Mouse (Mus musculus) cortical plate, adult 2 months (tissue): ENCODE measurements around the gene Scamp3. TPM values are rescaled to one million over a fixed set of nuclear protein-coding genes. Genes with fewer than 3 reads are reported as not detected.
"Not testable (repeated sequence)": the region's sequence is repeated elsewhere in the genome, so short reads cannot be mapped to it uniquely, and the experiment has no call there.

Experiments
- H3K27ac ChIP-seq: fragments of 200-500 bp; 2 replicates; pipeline ENCODE4 v1.5.1; 2012; ENCODE audit warnings: low read length, control low read depth, inconsistent platforms; ENCODE audit not compliant: insufficient read depth
- H3K4me1 ChIP-seq: fragments of 200-500 bp; 2 replicates; pipeline ENCODE4 v1.6.1; 2011; ENCODE audit warnings: low read length; ENCODE audit not compliant: control insufficient read depth, insufficient read depth
- H3K4me3 ChIP-seq: fragments of 200-500 bp; 2 replicates; pipeline ENCODE4 v1.5.1; 2011; ENCODE audit warnings: mild to moderate bottlenecking, low read length, control low read depth; ENCODE audit not compliant: insufficient read depth
- CTCF ChIP-seq: fragments of 200-500 bp; IDR thresholded peaks from 2 replicates; pipeline ENCODE4 v1.5.1; 2011; ENCODE audit warnings: mild to moderate bottlenecking, control low read depth, low read length; ENCODE audit not compliant: insufficient read depth; ENCODE audit errors: extremely low read depth
- POLR2A ChIP-seq: fragments of 200-500 bp; IDR thresholded peaks from 2 replicates; pipeline ENCODE4 v1.6.1; 2011; ENCODE audit warnings: mild to moderate bottlenecking, low read length, control low read depth; ENCODE audit not compliant: insufficient read depth; ENCODE audit errors: extremely low read depth
- polyA plus RNA-seq: library from polyadenylated mRNA; depleted of rRNA; stranded (reverse); fragments of >200 nt; gene quantifications from 2 replicates; pipeline ENCODE4 v1.2.3, GENCODE M21; 2012

Scamp3 gene
- polyA plus RNA-seq, 1 experiment, result 95.7 TPM

DNA sequence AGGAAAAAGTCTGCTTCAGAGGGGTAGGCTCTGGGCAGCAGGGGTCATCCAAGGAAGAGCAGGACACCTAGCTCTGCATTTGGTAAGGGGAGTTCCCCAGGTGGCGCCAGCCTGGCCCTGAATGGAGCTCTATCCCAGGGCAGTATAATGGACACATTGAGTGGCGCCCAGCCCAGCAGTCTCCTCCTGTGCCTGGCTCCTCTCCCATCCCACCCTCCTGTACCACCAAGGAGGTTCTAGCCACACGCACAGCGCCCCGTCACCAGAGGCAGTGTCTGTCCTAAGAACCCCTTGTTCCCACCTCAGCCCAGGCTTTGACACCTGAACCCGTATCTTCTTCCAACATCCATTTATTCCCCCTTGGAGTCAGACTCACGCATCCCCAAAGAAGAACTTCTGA lies 32.5 kb downstream of the Scamp3 start:
- H3K4me1 ChIP-seq, result 0 out of 2 replicates have a peak, but pooled peaks cover 2% of the 10 kb centered on the region
- TF ChIP-seq CTCF (no peak), POLR2A (peak; percentile 20; the same call in 1 of the 2 replicates)
- no peak overlapping the region for H3K4me3 ChIP-seq
- H3K27ac ChIP-seq, result no peak overlapping the region

DNA sequence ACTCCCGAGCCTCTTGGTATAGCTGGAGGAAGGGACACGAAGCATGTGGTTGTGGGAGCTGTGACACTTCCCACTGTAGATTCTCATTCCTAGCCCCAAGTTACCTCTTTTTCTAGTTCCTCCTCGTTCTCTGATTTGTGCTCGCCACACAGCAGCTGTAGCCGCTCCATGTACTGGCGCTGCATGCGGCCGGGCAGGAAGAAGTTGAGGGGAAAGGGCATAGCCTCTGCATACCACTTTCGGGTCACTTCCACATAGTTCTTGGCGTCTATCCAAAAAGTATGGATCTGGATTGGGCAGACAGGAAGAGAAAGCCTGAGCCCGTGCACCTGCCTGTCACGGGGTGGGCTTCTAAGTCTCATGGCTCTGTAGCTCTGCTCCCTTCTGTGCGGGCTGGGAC lies 32.9 kb downstream of the Scamp3 start:
- no peak overlapping the region for H3K4me3 ChIP-seq
- 0 out of 2 replicates have a peak, but pooled peaks cover 2% of the 10 kb centered on the region for H3K4me1 ChIP-seq
- TF ChIP-seq CTCF (no peak), POLR2A (no peak)
- no peak overlapping the region for H3K27ac ChIP-seq

DNA sequence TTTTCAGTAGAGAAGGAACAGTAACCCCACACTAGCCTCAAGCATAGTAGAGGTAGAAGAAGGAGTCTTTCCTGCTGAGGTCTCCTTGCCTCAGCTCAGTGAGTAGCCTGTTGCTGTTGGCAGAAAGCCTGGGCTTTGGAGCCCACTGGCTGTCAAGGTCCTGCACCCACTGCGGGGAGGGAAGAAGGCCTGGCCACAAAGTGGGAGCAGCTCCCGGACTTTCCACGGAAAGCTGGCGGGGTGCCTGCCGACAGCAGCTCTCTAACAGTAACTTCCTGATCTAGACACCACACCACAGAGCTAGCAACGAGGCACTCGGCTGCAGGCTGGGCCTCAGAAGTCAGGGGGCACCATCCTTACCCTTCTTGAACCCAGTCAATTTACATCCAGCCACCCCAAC lies 33.5 kb downstream of the Scamp3 start:
- H3K4me3 ChIP-seq, result no peak overlapping the region
- no peak for TF ChIP-seq POLR2A
- TF ChIP-seq CTCF, result no peak
- no peak overlapping the region for H3K27ac ChIP-seq
- H3K4me1 ChIP-seq, result 0 out of 2 replicates have a peak, but pooled peaks cover 2% of the 10 kb centered on the region

DNA sequence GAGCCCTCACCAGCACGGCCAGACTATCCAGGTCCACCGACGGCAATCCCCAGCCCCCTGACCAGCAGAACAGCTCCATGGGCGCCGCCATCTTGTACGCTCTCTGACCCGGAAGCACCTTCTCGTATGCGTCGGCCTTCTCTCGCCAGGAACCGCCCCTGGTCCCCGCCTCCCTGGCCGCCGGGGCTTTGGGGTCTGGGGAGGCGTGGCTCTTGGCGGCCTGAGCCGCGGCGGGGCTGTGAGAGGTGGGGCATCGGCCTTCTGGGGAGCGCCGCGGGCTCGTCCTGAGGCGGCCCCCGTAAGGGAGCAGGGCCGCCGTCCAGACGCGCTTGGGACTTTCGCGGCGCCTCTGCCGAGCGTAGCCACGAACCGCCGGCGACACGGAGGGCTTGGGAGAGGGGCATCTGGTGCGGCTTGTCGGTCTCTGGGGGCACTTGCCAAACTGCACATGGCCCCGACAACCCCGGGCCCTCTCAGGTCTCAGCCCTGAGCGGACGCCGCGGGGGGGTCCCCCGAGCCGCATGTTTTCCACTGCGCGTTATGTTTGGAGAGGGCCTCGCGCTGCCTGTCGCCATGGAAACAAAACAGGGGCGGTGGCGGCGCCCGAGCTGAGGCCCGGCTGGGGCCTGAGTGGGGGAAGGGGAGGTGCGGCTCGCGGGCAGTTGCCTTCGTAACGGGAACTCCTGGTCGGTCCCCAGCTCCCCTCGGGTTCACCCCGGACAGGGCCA lies 36.7 kb downstream of the Scamp3 start:
- TF ChIP-seq CTCF (no peak), POLR2A (peak; percentile 57; the same call in 1 of the 2 replicates)
- peak overlapping the region; percentile 80 for H3K4me3 ChIP-seq
- H3K4me1 ChIP-seq, result 0 out of 2 replicates have a peak, but pooled peaks cover 2% of the 10 kb centered on the region
- peak overlapping the region; percentile 76 for H3K27ac ChIP-seq

DNA sequence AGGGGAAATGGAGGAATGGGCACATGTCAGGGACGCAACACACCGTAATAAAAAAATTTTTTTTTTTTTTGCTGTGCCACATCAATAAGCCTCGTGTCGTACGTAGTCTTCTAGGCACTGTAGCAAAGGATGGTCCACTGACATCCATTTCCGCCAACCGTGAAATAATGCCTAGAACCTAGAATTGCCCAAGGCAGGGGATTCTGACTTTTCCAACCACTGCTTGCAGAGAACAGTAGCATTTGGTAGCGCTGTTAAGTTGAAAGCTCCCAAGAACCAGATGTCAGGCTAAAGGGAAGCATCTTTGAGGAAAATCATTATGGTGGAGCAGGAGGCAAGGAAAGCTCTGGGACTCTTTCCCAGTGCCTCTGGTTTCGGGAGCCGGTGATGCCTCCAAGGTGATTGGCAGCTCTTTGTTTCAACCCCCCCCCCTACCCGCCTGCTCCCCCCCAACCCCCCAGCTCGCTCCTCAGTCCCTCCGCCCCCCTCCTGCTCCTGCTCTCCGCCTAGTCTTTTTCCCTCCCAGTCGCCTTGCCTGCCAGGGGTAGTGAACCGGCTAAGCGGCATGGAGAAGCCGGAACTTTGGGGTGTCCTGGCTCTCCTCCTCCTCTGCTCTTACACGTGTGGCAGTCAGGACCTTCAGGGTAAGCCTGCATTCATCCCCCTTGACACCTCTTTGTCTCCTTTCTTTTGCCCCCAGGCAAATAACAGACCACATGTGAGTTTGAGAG lies 37.6 kb downstream of the Scamp3 start, which contains the start of gene Thbs3:
Gene Thbs3 (plus strand): TSS at position 500 of the 731 bp plus-strand sequence.
- Histone ChIP-seq H3K27ac (peak within 1 kb of the TSS; percentile 76), H3K4me1 (0 out of 2 replicates have a peak, but pooled peaks cover 2% of the 10 kb centered on the region), H3K4me3 (peak within 1 kb of the TSS; percentile 80)
- TF ChIP-seq CTCF (no peak), POLR2A (no peak)

DNA sequence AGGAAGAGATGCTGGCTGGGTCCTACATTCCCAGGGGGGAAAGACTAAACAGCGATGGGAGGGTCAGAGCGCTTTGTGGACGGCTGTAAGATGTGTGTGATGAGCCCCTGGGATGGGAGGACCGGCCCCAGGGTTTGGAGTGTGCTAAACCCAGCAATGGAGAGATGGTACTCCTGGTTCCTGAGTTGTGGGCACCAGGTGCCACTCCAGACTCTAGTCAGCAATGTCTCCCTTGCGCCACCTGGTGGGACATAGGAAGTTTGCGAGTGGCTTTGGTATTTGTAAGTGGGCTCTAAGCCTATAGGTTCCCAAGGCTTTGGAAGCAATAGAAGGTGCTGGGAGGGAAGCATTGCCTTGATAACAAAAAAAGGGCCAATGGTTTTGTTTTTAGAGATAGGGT lies 38.6 kb downstream of the Scamp3 start:
- peak; percentile 93 for TF ChIP-seq CTCF
- no peak for TF ChIP-seq POLR2A
- H3K4me3 ChIP-seq, result no peak overlapping the region
- no peak overlapping the region for H3K27ac ChIP-seq
- H3K4me1 ChIP-seq, result 0 out of 2 replicates have a peak, but pooled peaks cover 2% of the 10 kb centered on the region

DNA sequence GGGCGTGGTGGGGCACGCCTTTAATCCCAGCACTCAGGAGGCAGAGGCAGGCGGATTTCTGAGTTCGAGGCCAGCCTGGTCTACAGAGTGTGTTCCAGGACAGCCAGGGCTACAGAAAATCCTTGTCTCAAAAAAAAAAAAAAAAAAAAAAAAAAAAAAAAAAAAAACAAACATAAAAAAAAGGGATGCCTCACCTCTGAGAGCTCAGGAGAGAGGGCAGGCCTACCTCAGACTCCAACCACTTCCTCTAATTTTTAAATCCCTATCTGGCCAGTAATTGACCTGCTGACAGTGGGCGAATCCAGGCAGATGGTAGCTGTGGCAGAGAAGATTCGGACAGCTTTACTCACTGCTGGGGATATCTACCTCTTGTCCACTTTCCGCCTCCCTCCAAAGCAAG lies 39.1 kb downstream of the Scamp3 start:
- not testable (repeated sequence) for H3K4me3 ChIP-seq, H3K27ac ChIP-seq

DNA sequence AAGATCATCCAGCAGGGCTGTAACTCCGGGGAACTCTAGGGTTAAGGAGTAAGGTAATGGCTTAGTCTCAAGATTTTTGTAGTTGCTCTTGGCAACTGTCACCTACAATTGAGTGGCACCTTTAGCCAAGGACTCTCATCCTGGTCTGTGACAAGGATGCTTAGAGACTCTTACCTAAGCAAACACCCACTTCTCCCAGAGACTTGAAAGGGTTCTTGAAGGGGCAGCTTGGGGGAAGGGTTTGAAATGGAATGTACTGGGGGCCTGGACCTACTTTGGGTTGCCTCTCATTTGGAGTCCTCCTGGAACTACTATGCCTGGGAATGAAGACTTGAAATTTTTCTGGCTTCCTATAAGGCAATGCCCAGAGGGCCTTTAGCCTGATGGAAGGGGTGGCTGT lies 41.0 kb downstream of the Scamp3 start:
- H3K27ac ChIP-seq, result no peak overlapping the region
- H3K4me3 ChIP-seq, result no peak overlapping the region
- no peaks in the 10 kb centered on the region for H3K4me1 ChIP-seq
- no peak for TF ChIP-seq CTCF
- TF ChIP-seq POLR2A, result no peak

More for the DNA sequence above, 39.1 kb downstream of the Scamp3 start:
- H3K4me1 ChIP-seq, result not testable (repeated sequence)

DNA sequence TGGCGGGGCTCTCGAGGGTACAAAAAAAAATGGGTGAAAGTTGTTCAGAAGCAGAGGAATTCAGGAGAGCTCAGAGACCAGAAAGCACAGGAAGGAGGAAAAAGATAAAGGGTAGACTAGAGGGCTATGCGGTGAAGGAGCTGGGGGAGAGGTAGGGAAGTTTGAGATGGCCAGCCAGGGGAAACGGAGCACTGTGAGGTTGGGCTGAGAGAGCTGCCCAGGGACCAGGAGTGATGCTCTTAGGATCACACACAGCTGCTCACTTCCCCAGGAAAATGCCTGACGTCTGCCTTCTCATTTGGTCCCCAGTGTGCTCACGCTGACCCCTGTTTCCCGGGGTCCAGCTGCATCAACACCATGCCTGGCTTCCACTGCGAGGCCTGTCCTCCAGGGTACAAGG lies 42.3 kb downstream of the Scamp3 start:
- no peak overlapping the region for H3K27ac ChIP-seq
- H3K4me1 ChIP-seq, result peaks cover 1% of the 10 kb centered on the region; the same call in 1 of the 2 replicates
- no peak for TF ChIP-seq CTCF
- TF ChIP-seq POLR2A, result no peak
- no peak overlapping the region for H3K4me3 ChIP-seq
